Mouse (Mus musculus) liver, embryonic 14.5 days (tissue): ENCODE data around the gene Hemk1. TPM values are rescaled to one million over a fixed set of nuclear protein-coding genes. Genes with fewer than 3 reads are reported as not detected.

Source experiments
- ATAC-seq: fragments of 200-750 bp; cut with Nextera tagmentation; 2 replicates; pipeline ENCODE4 v1.8.0; 2017; ENCODE audit warnings: moderate number of reproducible peaks, mild to moderate bottlenecking, moderate library complexity; ENCODE audit not compliant: insufficient read depth
- DNase-seq, 3 experiments: peaks; one replicate each; pipeline ENCODE4 v3.0.0-alpha.2; 2012 to 2013; ENCODE audit warnings: low read depth in 3 of 3, low spot score in 3 of 3
- H3K27ac ChIP-seq: fragments of 300-500 bp; sonication (generic); 2 replicates; pipeline ENCODE4 v1.5.1; 2014; ENCODE audit warnings: moderate library complexity, mild to moderate bottlenecking, control low read depth, inconsistent platforms
- H3K27me3 ChIP-seq: fragments of 300-500 bp; sonication (generic); 2 replicates; pipeline ENCODE4 v1.6.1; 2014; ENCODE audit warnings: mild to moderate bottlenecking, low read length, moderate library complexity; ENCODE audit not compliant: control insufficient read depth, insufficient read depth
- H3K36me3 ChIP-seq: fragments of 300-500 bp; sonication (generic); replicated peaks from 2 replicates; pipeline ENCODE4 v1.6.1; 2014; ENCODE audit warnings: low read depth; ENCODE audit not compliant: control insufficient read depth, insufficient read depth
- H3K4me1 ChIP-seq, 2 experiments: fragments of 200-500 bp in 1 of 2; fragments of 300-500 bp in 1 of 2; sonication (generic) in 1 of 2; replicated peaks; 2 replicates each; pipeline ENCODE4 v1.6.1; 2012 to 2014; ENCODE audit warnings: antibody characterized with exemption in 1 of 2, inconsistent platforms in 1 of 2, low read length in 1 of 2; ENCODE audit not compliant: control insufficient read depth in 2 of 2, insufficient read depth in 2 of 2
- H3K4me2 ChIP-seq: fragments of 300-500 bp; sonication (generic); 2 replicates; pipeline ENCODE4 v1.6.1; 2014; ENCODE audit warnings: low read depth, mild to moderate bottlenecking, control low read depth, moderate library complexity
- H3K4me3 ChIP-seq, 2 experiments: fragments of 200-500 bp in 1 of 2; fragments of 300-500 bp in 1 of 2; sonication (generic) in 1 of 2; 2 replicates each; pipeline ENCODE4 v1.5.1; 2012 to 2014; ENCODE audit warnings: low read depth in 2 of 2, low read length in 2 of 2, mild to moderate bottlenecking in 2 of 2, control low read depth in 1 of 2, inconsistent platforms in 1 of 2, moderate library complexity in 1 of 2; ENCODE audit not compliant: insufficient read depth in 1 of 2
- H3K9ac ChIP-seq: fragments of 300-500 bp; sonication (generic); replicated peaks from 2 replicates; pipeline ENCODE4 v1.6.1; 2014; ENCODE audit warnings: mild to moderate bottlenecking, control low read depth, moderate library complexity
- H3K9me3 ChIP-seq: fragments of 300-500 bp; sonication (generic); 2 replicates; pipeline ENCODE4 v1.6.1; 2016; ENCODE audit warnings: low read length, mixed read lengths; ENCODE audit not compliant: control insufficient read depth
- CTCF ChIP-seq: IDR thresholded peaks from 2 replicates; pipeline ENCODE4 v1.5.1; 2016; ENCODE audit warnings: antibody characterized with exemption, low read depth, control low read depth
- EP300 ChIP-seq: IDR thresholded peaks from 2 replicates; pipeline ENCODE4 v1.6.1; 2016; ENCODE audit warnings: antibody characterized with exemption, low read depth
- WGBS: fragments of 180-500 bp; shearing (Covaris S2); extraction: QIAGEN DNeasy Blood & Tissue Kit; methylation state at CpG from one replicate; pipeline ENCODE4 v1.1.7; 2014; ENCODE audit not compliant: insufficient replicate concordance; 5-methylcytosine and 5-hydroxymethylcytosine counted together
- polyA plus RNA-seq, 2 experiments: library from polyadenylated mRNA; depleted of rRNA in 1 of 2; stranded (reverse) in 1 of 2; unstranded in 1 of 2; fragments of >200 nt; fragmentation: Nextera tagmentation in 1 of 2; extraction: Ambion mirVana in 1 of 2; gene quantifications; 2 replicates each; pipeline versions ENCODE4 v1.2.1 to v1.2.3; 2012 to 2014

Gene Hemk1
- polyA plus RNA-seq, 2 experiments = 2.2 to 3.3 TPM

- TF ChIP-seq EP300 = no peak
- TF ChIP-seq CTCF = no peak
- Histone ChIP-seq H3K4me3 (no peak overlapping the region), H3K4me2 (peak overlapping the region; percentile 33), H3K9ac (no peak overlapping the region), H3K36me3 (no peaks in the 10 kb centered on the region), H3K27ac (no peak overlapping the region), H3K27me3 (peaks cover 76% of the 10 kb centered on the region), H3K4me1 (peaks cover 13 to 14% of the 10 kb centered on the region in 2 experiments), H3K9me3 (no peaks in the 10 kb centered on the region)
- no peak for DNase-seq
- ATAC-seq = no peak
- 1% methylated on average over 35 of the region's 35 CpGs for WGBS
Measured at GRCm38 (mm10) chr9:107377961-107378512, 39.9 kb upstream of the Hemk1 start.

DNA sequence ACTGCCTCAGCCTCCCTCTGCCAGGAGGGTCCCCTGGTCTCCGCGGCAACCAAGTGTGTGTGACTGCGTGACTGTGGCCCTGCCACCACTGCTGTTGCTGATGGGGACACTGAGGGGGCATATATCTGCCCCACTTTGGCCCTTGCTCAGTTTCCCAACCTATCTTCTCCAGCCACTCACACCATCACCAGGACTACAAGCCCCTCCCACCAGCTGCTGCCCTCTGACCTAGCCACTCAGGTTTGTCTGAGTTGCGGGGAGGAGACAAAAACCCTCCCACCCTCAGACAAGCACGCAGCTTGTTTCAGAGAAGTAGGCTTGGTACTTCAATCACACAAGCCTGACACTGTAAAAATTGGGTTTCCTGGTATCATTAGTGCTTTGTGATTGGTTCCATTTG lies 37.3 kb upstream of the Hemk1 start:
- H3K27me3 ChIP-seq = peaks cover 56% of the 10 kb centered on the region
- peaks cover 37 to 39% of the 10 kb centered on the region in 2 experiments for H3K4me1 ChIP-seq
- DNase-seq = peak in 2 of 3 experiments; percentile 38 to 50

GRCm38 (mm10) chr9:107374623-107375022 lies 36.5 kb upstream of the Hemk1 start:
- Histone ChIP-seq H3K4me3 (no peak overlapping the region), H3K4me2 (peak overlapping the region; percentile 28), H3K27me3 (peaks cover 48% of the 10 kb centered on the region), H3K27ac (no peak overlapping the region), H3K9me3 (no peaks in the 10 kb centered on the region), H3K9ac (no peak overlapping the region), H3K36me3 (no peaks in the 10 kb centered on the region), H3K4me1 (peaks cover 41 to 44% of the 10 kb centered on the region in 2 experiments)
- ATAC-seq = no peak
- peak; percentile 58 to 63 (median 62) for DNase-seq
- 7% methylated on average over 8 of the region's 8 CpGs for WGBS
- TF ChIP-seq EP300 (no peak), CTCF (peak; percentile 89)

More for the DNA sequence above, 37.3 kb upstream of the Hemk1 start:
- ATAC-seq = peak; percentile 36; the same call in 1 of the 2 replicates
- Histone ChIP-seq H3K27ac (no peak overlapping the region), H3K9ac (no peak overlapping the region), H3K36me3 (no peaks in the 10 kb centered on the region), H3K4me2 (peak overlapping the region; percentile 28), H3K4me3 (no peak overlapping the region), H3K9me3 (no peaks in the 10 kb centered on the region)
- 26% methylated on average over 5 of the region's 5 CpGs for WGBS
- no peak for TF ChIP-seq EP300
- TF ChIP-seq CTCF = no peak

- no peak overlapping the region; the same call in 1 of the 2 replicates for H3K4me2 ChIP-seq
- WGBS = 18% methylated on average over 4 of the region's 4 CpGs
- H3K4me1 ChIP-seq = peaks cover 61 to 64% of the 10 kb centered on the region in 2 experiments
- H3K9me3 ChIP-seq = no peaks in the 10 kb centered on the region
- TF ChIP-seq EP300 (no peak), CTCF (no peak)
- no peak overlapping the region; the same call in 1 of the 2 replicates for H3K9ac ChIP-seq
- peak overlapping the region; percentile 72 for H3K27ac ChIP-seq
- DNase-seq (peak in 2 of 3 experiments; percentile 34 to 36), ATAC-seq (peak; percentile 22)
- no peak overlapping the region for H3K4me3 ChIP-seq
- peaks cover 26% of the 10 kb centered on the region for H3K27me3 ChIP-seq
- H3K36me3 ChIP-seq = no peaks in the 10 kb centered on the region
Measured at GRCm38 (mm10) chr9:107372441-107372840, 34.3 kb upstream of the Hemk1 start.

DNA sequence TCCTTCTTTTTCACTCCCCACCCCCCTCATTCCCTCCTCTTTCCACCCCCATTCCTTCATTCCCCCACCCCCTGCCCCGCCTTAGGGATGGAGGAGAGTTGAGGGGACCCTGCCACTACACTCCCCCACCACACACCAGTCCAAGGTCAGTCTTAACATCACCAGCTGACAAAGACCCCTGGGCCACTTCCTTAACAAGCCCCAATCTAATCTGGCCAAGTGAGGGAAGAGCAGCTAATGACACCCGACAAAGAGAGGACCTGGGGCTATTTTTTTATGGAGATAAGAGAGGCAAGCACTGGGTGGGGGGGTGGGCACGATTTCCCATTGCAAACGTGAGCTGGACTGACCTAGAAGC lies 31.9 kb upstream of the Hemk1 start:
- WGBS = 5% methylated on average over 4 of the region's 4 CpGs
- H3K4me1 ChIP-seq = peaks cover 60 to 62% of the 10 kb centered on the region in 2 experiments
- peak overlapping the region; percentile 68 for H3K4me2 ChIP-seq
- ATAC-seq (peak; percentile 37), DNase-seq (peak in 2 of 3 experiments; percentile 33 to 47)
- peaks cover 2% of the 10 kb centered on the region; the same call in 1 of the 2 replicates for H3K27me3 ChIP-seq
- H3K27ac ChIP-seq = peak overlapping the region; percentile 95
- no peaks in the 10 kb centered on the region for H3K36me3 ChIP-seq
- no peaks in the 10 kb centered on the region for H3K9me3 ChIP-seq
- peak overlapping the region; percentile 20 to 23; a peak in 3 of 4 replicates for H3K4me3 ChIP-seq
- H3K9ac ChIP-seq = peak overlapping the region; percentile 63
- no peak for TF ChIP-seq EP300
- no peak for TF ChIP-seq CTCF
